Mouse (Mus musculus): Measurements from ENCODE around the gene Scn1a.

Gene Scn1a

GRCm38 (mm10) chr2:66440711-66441110, at the start of gene Scn1a:
Gene Scn1a, minus strand, starts transcription at chr2:66440840.
- in situ Hi-C loops (cut with MseI, MboI) = no loop called here

- in situ Hi-C loops (cut with MseI, MboI) = loop anchor here in 1 of 2 experiments (10.0 kb wide), 1 partner anchor 166 kb away; no protein-coding TSS in a partner anchor
Observed at GRCm38 (mm10) chr2:66478395-66478794, 37.8 kb upstream of the Scn1a start.

- in situ Hi-C loops (cut with MseI, MboI) = loop anchor here in 1 of 2 experiments (10.0 kb wide), 1 partner anchor 171 kb away; no protein-coding TSS in a partner anchor
Observed at GRCm38 (mm10) chr2:66473181-66473822, 32.7 kb upstream of the Scn1a start.

DNA sequence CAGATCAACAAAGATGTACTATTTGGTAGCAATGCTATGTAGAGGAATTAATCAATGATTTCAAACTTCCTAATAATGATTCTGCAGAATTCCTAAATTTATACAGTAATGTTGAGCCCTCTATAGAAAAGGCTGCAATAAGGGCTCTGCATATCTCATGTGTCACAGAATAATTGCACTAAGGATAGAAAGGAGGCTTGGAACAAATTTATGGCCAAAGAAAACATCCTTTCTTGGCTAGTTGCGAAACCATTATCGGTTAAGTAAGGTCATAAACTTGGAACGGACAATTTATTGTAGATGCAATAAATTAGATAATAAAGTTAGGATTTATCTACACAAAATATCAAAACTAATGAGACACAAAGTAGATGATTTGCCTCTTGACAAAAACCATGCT, 24.8 kb upstream of the Scn1a start:
- in situ Hi-C loops (cut with MseI, MboI) = no loop called here

- in situ Hi-C loops (cut with MseI, MboI) = no loop called here
Observed at GRCm38 (mm10) chr2:66464874-66465458, 24.3 kb upstream of the Scn1a start.

DNA sequence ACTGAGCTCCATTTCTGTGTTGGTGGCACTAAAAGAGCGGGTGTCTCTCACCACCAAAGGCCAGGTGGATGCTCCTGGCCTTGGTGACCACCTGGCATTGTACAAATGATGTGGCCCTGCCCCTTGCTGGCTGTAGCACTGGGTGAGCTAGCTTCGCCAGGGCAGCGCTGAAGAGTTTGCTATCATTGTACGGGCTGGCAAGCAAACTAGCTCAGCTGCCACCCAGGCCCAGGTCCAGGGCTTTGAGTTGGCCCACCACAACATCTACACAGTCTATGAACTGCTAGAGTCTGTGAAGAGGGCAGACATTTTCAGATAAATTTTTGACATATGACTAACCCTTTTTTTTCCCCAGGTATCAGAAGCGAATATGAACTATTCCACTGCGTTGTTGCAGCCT, 23.3 kb upstream of the Scn1a start:
- in situ Hi-C loops (cut with MseI, MboI) = no loop called here

DNA sequence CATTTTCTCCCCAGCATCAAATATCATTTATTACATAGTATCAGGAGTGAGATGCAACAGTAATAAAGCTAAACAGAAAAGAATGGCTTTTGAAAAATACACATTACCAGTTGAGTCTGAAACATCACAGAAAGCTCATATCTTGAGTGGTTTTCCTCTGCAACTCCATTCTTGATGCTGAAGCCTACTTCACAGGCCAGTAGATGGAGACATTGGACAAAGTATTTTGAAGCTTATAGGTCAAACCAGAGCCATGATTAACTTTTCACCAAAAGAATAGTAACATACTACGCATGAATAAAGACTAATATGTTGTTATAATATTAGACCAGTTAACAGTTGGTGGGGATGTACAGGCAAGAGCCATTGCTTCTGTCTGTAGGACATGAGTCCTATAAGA, 21.8 kb upstream of the Scn1a start:
- in situ Hi-C loops (cut with MseI, MboI) = no loop called here

DNA sequence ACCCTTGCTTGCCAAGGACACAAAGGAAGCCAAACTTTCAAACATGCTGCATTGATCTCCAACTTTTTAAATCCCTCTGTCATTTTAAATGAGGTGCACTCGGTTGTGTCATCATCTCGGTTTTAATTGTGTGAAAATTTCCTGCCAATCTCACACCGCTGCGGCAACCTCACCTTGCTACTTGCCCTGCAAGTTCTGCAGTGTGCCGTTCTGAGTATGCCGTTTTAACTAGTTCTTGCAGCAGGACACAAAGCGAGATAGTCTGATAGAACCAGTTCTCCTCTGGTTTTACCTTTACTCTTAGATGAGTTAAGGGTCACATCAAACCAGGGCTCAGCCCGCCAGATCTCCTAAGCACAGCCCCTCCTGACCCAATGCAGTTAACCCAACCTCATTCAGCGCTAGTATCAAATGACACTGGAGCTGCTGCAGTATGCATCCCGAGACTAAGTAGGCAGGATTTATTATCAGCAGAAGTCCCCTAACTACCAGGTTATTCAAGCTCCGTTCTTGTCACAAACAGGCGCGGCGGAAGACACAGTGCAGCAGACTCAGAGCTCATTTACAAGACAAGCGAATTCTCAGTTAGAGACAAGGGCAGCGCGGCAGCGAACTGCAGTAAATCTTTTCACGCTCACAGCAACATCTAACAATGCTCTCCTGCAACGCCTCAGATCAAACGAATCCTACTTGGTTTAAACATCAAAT, 722 bp downstream of the Scn1a start:
- in situ Hi-C loops (cut with MseI, MboI) = no loop called here

- in situ Hi-C loops (cut with MseI, MboI) = no loop called here
Observed at GRCm38 (mm10) chr2:66436286-66436685, 4.4 kb downstream of the Scn1a start.

- in situ Hi-C loops (cut with MseI, MboI) = loop anchor here in 1 of 2 experiments (10.0 kb wide), 1 partner anchor 145 kb away; no protein-coding TSS in a partner anchor
Observed at GRCm38 (mm10) chr2:66409740-66410290, 30.8 kb downstream of the Scn1a start.

- in situ Hi-C loops (cut with MseI, MboI) = loop anchor here in 1 of 2 experiments (10.0 kb wide), 1 partner anchor 144 kb away; no protein-coding TSS in a partner anchor
Observed at GRCm38 (mm10) chr2:66408899-66409739, 31.5 kb downstream of the Scn1a start.

- in situ Hi-C loops (cut with MseI, MboI) = loop anchor here in 1 of 2 experiments (10.0 kb wide), 1 partner anchor 144 kb away; no protein-coding TSS in a partner anchor
Observed at GRCm38 (mm10) chr2:66408456-66408855, 32.2 kb downstream of the Scn1a start.

DNA sequence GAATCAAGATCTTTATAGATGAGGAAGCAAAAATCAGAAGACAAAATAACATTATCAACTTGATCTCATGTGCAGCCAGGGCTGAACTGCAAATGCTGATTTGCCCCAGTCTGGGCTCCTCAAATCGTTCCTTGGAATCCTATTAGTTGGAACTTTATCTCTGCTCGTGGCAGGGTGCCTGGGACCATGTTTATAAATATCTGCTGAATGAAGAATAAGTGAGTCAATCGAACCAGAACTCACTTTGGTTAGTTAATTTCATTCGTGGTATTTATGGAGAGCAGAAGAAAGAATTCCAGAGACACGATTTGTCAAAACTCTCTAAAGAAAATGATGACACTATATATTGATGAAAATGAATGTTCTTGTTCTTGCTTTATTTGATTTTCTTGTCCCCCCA, 48.1 kb downstream of the Scn1a start:
- in situ Hi-C loops (cut with MseI, MboI) = no loop called here

DNA sequence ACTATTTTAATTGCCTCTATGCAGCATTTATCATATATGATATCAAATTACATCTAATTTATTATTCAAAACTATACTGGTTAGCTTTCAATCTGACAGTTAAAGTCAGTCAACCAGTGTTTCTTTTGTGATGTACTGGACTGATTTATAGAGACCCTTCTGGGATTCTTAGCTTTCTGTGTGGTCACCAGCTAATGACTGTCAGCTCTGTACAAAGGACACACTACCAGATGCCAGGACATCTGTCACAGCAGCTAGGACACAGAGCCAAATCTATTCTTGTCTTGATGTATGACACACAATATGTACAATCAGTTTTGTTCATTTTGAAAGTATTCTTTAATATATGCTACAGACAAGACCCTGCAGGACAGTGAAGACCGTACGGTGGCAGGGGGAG, 72.7 kb downstream of the Scn1a start:
- in situ Hi-C loops (cut with MseI, MboI) = no loop called here

- in situ Hi-C loops (cut with MseI, MboI) = no loop called here
Observed at GRCm38 (mm10) chr2:66350590-66350989, 90.0 kb downstream of the Scn1a start.

GRCm38 (mm10) chr2:66346622-66347021, 94.0 kb downstream of the Scn1a start:
- in situ Hi-C loops (cut with MseI, MboI) = no loop called here

DNA sequence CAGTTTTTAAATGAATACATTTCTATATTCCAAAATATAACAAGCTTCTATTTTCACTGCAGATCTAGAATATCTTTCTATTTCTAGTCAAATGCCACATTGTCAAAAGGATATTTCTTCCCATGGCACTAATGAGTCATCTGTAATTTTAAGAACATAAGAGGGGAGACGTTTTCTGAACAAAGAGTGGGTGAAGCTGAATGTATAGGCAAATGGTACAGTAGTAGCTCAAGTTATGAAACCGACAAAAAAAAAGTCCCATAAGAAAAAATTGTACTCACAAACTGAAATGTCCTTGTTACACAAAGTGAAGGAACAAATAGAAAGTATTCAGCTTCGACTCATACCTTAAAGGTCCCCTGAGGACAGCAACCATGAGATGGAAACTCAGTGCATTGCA, 94.5 kb downstream of the Scn1a start:
- in situ Hi-C loops (cut with MseI, MboI) = no loop called here

- in situ Hi-C loops (cut with MseI, MboI) = no loop called here
Observed at GRCm38 (mm10) chr2:66337406-66337805, 103.2 kb downstream of the Scn1a start.

DNA sequence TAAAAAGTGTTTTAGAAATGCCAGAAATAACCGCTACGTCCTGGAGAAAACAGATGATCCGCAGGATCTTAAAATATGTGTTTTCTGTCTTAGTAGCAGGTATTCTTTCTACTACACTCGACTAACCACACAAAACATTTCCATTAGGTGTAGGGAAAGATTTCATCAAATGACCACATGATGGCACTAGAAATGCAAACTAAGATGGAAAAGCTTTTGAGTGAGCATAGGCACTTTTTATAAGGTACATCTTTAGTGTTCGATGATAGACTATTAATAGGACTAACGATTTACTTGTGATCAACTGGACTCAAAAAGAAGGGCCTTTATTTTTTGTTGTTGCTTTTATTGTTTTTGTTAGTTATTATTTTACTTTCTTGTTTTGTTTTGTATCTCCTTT, 104.2 kb downstream of the Scn1a start:
- in situ Hi-C loops (cut with MseI, MboI) = no loop called here

DNA sequence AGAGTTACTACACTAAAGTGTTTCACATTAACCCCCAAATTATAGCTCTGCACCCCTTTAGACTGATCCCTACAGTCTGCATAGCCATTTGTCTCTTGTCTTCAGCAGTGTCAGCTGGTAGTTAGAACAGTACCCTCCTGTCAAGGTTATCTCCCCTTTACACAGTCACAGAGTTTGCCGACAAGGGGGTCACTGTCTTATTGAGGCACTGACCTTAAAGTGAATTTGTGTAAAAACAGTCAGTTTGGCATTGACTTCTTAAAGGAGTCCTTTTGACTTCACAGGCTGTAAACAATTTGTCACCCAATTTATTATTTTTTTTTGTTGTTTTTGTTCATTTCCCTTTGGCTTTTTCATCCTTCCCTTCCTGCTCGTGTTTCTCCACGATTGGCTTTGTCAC, 168.1 kb downstream of the Scn1a start:
- in situ Hi-C loops (cut with MseI, MboI) = no loop called here
